Mouse (Mus musculus) frontal cortex, adult 2 months (tissue): ENCODE results near the gene Pgm2l1. TPM values are rescaled to one million over a fixed set of nuclear protein-coding genes. Genes with fewer than 3 reads are reported as not detected.
"Not testable (repeated sequence)": the region's sequence is repeated elsewhere in the genome, so short reads cannot be mapped to it uniquely, and the experiment has no call there.

Experiments
- DNase-seq, 2 experiments: peaks; one replicate each; pipeline ENCODE4 v3.0.0; 2022; ENCODE audit warnings: low spot score in 1 of 2; ENCODE audit errors: extremely low spot score in 1 of 2
- polyA plus RNA-seq: library from polyadenylated mRNA; depleted of rRNA; stranded (reverse); fragments of >200 nt; gene quantifications from 2 replicates; pipeline ENCODE4 v1.2.3, GENCODE M21; 2012

Pgm2l1 gene
- polyA plus RNA-seq, 1 experiment = 70.8 TPM

DNA sequence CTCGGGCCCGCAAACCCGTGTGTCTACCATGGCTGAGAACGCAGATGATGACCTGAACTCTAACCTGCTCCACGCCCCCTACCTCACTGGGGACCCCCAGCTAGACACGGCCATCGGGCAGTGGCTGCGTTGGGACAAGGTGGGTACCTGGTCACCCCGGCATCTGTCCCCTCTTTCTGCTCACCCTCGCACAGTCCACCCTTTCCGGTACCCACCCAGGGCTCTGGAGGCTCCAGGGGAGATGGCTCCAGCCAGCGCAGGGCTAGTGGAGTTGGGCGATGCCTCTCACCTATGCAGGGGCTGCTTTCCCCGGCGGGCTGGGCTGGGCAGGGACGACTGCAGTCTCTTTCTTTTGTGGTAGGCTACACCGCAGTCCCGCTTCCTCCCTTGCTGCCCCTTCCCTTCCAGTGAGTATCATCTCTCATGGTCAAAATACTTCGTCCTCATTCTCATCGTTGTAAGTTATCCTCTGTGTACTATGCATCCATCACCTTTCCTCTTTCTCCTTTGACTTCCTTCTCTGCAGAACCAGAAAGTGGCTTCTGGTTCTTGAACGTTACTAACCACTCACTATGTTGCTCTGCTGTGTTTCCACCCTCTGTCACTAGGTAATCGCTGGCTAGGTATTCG is 817 bp downstream of the Pgm2l1 start:
- no peak for DNase-seq

DNA sequence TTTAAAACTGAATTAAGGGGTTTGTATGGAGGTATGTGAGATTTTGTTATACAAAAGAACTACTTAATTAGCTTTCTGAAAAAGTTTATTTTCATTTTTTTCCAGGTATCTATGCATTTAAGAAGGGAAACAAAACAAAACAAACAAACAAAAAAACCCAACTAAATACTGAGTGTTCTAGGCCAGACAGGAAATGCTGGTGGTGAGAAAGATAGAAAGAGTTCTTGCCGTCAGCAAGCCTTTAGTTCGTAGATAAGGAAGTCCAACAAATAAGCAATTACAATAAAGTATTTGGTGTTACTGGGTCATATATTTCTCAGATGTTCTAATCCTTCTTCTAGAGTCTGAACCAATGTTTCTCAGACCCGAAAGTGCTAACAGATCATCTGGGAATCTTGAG is 1.8 kb downstream of the Pgm2l1 start:
- no peak for DNase-seq

- DNase-seq = no peak
Observed at GRCm38 (mm10) chr7:100230646-100231045, 3.5 kb downstream of the Pgm2l1 start.

- DNase-seq = no peak
Observed at GRCm38 (mm10) chr7:100231661-100232060, 4.5 kb downstream of the Pgm2l1 start.

DNA sequence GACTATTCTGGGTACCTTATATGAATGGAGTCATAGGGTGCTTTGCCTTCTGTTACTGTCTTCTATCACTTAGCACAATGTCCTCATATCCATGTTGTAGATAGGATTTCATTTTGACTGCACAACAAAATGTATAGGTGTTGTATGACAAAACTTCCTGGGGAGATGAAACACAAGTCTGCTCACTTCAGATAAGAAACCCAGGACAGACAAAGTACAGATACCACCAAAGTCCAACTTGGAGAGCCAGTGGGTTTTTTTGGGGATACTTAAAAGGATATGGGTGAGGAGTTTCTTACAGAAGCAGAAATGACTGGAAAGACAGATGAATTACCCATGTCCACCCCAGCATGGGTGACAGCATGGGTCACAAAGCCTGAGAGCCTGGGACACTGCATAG is 6.5 kb downstream of the Pgm2l1 start:
- no peak for DNase-seq

DNA sequence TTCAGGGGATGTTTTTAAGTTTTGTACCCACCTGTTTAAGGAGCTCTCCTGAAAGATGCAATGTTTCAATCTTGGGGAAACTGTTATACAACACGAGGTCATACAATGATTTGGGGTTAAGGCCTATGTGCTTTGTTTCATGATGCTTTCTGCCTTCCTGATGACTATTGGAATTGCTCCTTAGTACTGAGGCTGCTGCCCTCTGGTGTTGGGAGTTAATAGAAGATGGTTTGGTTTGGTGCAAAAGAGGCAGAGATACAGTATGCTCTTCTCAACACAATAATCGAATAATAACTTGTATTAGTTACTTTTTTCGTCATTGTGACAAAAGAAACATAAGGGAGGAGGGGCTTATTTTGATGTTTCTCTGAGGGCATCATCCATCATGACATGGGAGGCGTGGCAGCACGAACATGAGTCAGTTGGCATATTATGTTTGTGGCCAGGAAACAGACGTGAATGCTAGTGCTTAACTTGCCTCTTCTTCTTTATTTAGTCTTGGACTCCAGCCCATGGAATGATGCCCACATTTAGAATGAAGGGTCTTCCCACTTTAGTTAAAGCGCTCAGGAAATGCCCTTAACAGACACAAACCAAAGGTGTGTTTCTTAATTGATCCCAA is 7.2 kb downstream of the Pgm2l1 start:
- DNase-seq = peak in 1 of 2 experiments; percentile 69

GRCm38 (mm10) chr7:100238271-100238670 is 11.1 kb downstream of the Pgm2l1 start:
- no peak for DNase-seq

- no peak for DNase-seq
Observed at GRCm38 (mm10) chr7:100240601-100241000, 13.4 kb downstream of the Pgm2l1 start.

DNA sequence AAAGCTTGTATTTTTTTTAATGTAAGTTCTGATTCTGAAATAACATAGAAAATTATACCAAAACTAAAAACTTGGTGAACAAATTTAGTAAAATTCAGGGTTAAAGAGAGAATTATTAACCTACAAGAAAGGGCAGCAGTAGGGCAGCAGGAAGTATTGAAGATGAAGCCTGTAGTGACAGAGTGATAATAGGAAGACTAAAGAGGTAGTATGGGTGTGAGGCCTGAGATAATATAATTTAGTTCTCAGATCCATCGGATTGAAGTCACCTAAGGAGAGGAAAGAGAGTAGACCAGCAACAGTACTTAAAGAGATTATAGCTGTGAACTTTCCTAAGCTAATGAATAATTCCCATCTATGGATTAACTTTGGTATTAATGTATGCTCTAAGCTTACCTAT is 15.8 kb downstream of the Pgm2l1 start:
- no peak for DNase-seq

DNA sequence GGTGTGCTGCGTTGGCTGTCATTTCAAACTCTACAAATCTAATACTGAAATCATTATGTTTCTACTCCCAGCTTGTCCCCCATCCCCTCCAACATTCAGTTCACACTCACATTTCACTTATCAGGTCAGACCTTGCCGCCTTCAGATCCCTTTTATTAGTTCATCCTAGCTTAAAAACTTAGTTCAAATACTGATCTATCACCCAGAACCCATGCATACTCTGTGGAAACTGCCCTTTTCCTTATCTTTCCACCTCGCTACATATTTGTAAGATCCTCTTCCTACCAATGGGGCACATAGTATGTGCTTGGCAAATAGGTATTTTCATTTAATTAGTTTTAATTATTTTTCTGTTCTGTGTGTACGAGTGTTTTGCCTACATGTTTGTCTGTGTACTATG is 17.0 kb downstream of the Pgm2l1 start:
- DNase-seq = no peak

DNA sequence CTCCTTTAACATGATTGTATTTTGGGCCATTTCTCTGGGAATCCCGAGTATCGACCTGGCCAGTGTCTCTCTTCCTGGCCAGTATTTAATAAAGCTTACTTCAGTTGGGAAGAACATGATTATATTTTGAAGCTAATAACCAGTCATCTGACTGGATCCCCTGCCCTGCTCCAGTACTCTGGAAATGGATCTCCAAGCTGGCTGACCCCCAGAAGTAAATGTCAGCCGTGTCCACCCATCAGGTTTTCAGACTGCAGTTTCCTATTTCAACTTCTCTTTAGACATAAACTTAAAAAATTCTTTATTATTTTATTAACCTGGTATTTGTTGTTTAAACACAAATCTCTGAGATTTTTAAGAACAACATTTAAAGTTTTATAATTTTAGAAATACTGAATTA is 18.0 kb downstream of the Pgm2l1 start:
- no peak for DNase-seq

GRCm38 (mm10) chr7:100250667-100251066 is 23.5 kb downstream of the Pgm2l1 start:
- DNase-seq = no peak

- no peak for DNase-seq
Observed at GRCm38 (mm10) chr7:100262350-100262749, 35.2 kb downstream of the Pgm2l1 start.

- not testable (repeated sequence) for DNase-seq
Observed at GRCm38 (mm10) chr7:100264934-100265333, 37.7 kb downstream of the Pgm2l1 start.

- DNase-seq = no peak
Observed at GRCm38 (mm10) chr7:100272369-100272768, 45.2 kb downstream of the Pgm2l1 start.

- DNase-seq = no peak
Observed at GRCm38 (mm10) chr7:100274507-100274906, 47.3 kb downstream of the Pgm2l1 start.

- peak in 1 of 2 experiments; percentile 41 for DNase-seq
Observed at GRCm38 (mm10) chr7:100276397-100276796, 49.2 kb downstream of the Pgm2l1 start.

DNA sequence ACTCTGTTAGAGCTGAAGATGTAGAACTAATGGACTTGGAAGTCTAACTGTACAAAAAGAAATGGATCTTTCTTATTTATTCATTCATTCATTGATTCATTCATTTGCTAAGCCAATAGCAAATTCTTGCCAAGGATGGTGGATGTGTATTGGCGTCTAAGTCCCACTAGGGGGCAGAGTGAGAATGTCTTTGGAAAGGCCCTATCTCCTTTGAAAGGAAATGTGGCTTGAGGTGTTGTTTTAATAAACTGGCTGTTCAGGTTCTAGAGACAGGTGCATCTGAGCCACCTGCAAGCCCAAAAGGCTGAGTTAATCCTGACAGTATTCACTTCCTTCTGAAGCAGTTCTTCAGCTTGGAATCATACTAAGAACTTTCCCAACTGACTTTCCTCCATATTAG is 52.6 kb downstream of the Pgm2l1 start:
- DNase-seq = peak in 1 of 2 experiments; percentile 78

DNA sequence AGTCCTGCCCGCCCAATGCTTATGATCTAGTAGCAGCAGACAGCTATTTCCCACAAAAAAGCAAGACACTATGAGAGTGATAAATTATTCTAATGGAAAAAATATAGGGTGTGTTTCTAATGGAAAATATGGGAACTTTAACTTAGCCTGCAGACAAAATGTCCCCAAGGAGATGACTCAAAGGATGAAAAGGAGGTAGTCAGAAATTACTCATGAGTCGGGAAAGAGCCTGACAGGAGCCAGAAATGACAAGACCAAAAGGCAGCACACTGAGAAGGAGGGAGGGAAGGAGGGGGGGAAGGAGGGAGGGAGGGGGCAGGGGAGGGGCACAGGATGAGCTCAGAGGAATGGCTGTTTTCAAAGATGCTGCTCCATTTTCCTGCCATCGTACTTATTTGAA is 54.4 kb downstream of the Pgm2l1 start:
- no peak for DNase-seq

GRCm38 (mm10) chr7:100283298-100283697 is 56.1 kb downstream of the Pgm2l1 start:
- DNase-seq = no peak

DNA sequence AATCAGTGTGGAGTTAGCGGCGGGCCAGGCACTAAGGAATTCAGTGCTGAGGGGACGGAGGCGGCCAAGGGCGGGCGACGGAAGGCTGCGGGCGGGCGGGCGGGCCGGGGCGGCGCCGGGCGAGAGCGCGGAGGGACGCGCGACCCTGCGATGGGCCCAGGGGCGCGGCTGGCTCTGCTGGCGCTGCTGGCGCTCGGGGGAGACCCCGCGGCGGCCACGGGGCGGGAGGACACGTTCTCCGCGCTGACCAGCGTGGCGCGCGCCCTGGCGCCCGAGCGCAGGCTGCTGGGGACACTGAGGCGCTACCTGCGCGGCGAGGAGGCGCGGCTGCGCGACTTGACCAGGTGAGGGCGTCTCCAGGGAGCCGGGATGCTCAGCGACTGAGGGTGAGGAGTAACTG is 58.2 kb downstream of the Pgm2l1 start, which contains the start of gene P4ha3:
P4ha3 (plus strand) TSS at position 138 of the 400 bp plus-strand sequence.
- no peak for DNase-seq
